Mouse (Mus musculus) c-Kit-positive CD71-positive TER-119-negative erythroid progenitor cells, embryonic 14.5 days (primary cell): ENCODE results near the gene Slc28a3.

Experiments used
- DNase-seq: peaks from one replicate; pipeline ENCODE4 v3.0.0-alpha.2; 2013; ENCODE audit warnings: low read depth

Slc28a3 gene

GRCm38 (mm10) chr13:58610716-58611115 lies at the start of gene Slc28a3:
Slc28a3 (minus strand) TSS chr13:58610877.
- no peak for DNase-seq

- no peak for DNase-seq
These were observed 47.3 kb upstream of the Slc28a3 start for GRCm38 (mm10) chr13:58657987-58658386.

GRCm38 (mm10) chr13:58656885-58657284 lies 46.2 kb upstream of the Slc28a3 start:
- DNase-seq = no peak

GRCm38 (mm10) chr13:58655552-58655951 lies 44.9 kb upstream of the Slc28a3 start:
- DNase-seq = no peak

GRCm38 (mm10) chr13:58640330-58640729 lies 29.7 kb upstream of the Slc28a3 start:
- DNase-seq = no peak

- DNase-seq = no peak
These were observed 28.3 kb upstream of the Slc28a3 start for GRCm38 (mm10) chr13:58638950-58639349.

GRCm38 (mm10) chr13:58637360-58638002 lies 26.8 kb upstream of the Slc28a3 start:
- DNase-seq = peak; percentile 32

GRCm38 (mm10) chr13:58633887-58634286 lies 23.2 kb upstream of the Slc28a3 start:
- no peak for DNase-seq

- DNase-seq = no peak
These were observed 20.1 kb upstream of the Slc28a3 start for GRCm38 (mm10) chr13:58630756-58631155.

GRCm38 (mm10) chr13:58629365-58630050 lies 18.8 kb upstream of the Slc28a3 start:
- no peak for DNase-seq

GRCm38 (mm10) chr13:58622647-58623046 lies 12.0 kb upstream of the Slc28a3 start:
- no peak for DNase-seq

- no peak for DNase-seq
These were observed 8.6 kb upstream of the Slc28a3 start for GRCm38 (mm10) chr13:58619301-58619700.

GRCm38 (mm10) chr13:58610059-58610458 lies 618 bp downstream of the Slc28a3 start:
- no peak for DNase-seq

GRCm38 (mm10) chr13:58601201-58601855 lies 9.3 kb downstream of the Slc28a3 start:
- DNase-seq = no peak

- DNase-seq = no peak
These were observed 12.1 kb downstream of the Slc28a3 start for GRCm38 (mm10) chr13:58598578-58598977.

GRCm38 (mm10) chr13:58593129-58593528 lies 17.5 kb downstream of the Slc28a3 start:
- DNase-seq = peak; percentile 10

- DNase-seq = no peak
These were observed 18.8 kb downstream of the Slc28a3 start for GRCm38 (mm10) chr13:58591912-58592311.

GRCm38 (mm10) chr13:58590630-58591029 lies 20.0 kb downstream of the Slc28a3 start:
- peak; percentile 20 for DNase-seq

GRCm38 (mm10) chr13:58589517-58589858 lies 21.2 kb downstream of the Slc28a3 start:
- peak; percentile 48 for DNase-seq

GRCm38 (mm10) chr13:58588655-58589516 lies 21.8 kb downstream of the Slc28a3 start:
- peak; percentile 14 for DNase-seq

- no peak for DNase-seq
These were observed 22.7 kb downstream of the Slc28a3 start for GRCm38 (mm10) chr13:58587962-58588361.

GRCm38 (mm10) chr13:58566181-58566580 lies 44.5 kb downstream of the Slc28a3 start:
- DNase-seq = no peak
